Mouse (Mus musculus) gastrocnemius, adult 18-20 months (tissue): ENCODE measurements around the gene Bicc1. TPM values are rescaled to one million over a fixed set of nuclear protein-coding genes. Genes with fewer than 3 reads are reported as not detected.

Source experiments
- DNase-seq: peaks from one replicate; pipeline ENCODE4 v3.0.0; 2021; ENCODE audit warnings: low spot score
- total RNA-seq, 2 experiments: library from RNA; stranded (reverse); gene quantifications; 2 replicates each; pipeline ENCODE4 v1.2.3; 2021

Gene Bicc1
- total RNA-seq, 2 experiments from 2014 or later = 7.2 to 8.2 TPM

DNA sequence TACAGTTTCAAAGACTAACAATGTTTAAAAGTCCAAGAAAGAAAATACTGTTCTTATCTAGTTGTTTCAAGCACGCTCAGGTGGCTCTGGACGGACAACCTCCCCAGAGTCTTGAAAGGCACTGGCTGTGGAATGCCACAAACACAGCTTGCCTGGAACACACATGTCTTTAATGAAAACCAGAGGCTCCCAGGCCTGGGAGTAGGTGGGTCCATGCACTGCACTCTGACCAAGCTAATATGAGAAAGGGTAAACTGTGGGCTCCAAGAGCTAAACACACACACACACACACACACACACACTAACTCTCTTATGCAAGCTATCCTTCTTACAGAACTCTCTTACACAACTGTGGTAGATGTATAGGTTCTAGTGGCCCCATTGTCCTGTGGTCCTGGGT, 99.2 kb downstream of the Bicc1 start:
- DNase-seq = no peak

DNA sequence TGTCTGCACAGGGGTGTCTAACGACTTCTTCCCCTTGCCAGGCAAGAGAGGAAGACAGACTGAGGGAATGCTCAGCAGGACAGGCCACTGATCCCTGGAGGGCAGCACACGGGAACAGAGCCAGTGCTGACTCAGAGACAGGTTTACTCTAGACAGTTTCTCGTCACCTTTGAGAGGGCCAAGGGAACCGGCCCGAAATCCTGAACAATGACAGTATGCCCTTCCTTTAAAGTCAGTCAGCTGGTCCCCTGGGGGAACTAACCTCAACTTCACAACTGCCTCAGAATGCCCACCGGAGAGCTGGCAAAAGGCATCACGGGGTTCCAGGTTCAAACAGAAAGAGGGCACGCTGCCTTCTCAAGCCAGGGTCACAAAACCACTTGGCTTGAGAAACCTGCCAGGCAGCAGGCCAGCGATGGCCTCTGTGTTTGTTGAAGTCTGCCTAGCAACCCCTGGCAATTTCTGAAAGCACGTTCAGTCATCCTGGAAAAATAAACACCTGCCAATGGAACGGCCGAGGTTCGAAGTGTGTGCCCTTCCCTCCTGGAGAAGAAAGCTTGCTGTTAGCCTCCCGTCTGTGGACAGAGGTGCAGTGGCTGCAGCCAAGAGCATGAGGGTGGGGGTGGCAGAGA, 100.8 kb downstream of the Bicc1 start:
- DNase-seq = peak; percentile 77

DNA sequence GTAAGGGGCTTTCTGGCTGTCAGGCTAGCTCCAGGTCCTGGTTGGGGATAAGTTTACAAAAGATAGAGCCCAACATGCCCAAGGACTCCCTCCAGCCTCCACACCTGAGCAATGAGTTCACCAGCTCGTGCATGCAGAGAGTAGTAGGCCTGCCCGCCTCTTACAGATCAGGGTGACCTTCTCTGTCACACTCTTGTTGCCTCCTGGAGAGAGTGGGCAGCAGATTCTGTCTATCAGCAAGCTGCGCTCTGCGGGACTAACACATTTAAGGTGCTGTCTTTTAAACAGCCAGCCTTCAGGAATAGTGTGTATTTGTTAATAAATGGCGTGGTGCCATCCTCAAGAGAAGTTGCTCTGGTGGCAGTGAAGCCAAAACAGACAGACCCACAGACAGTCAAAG, 101.4 kb downstream of the Bicc1 start:
- DNase-seq = no peak

DNA sequence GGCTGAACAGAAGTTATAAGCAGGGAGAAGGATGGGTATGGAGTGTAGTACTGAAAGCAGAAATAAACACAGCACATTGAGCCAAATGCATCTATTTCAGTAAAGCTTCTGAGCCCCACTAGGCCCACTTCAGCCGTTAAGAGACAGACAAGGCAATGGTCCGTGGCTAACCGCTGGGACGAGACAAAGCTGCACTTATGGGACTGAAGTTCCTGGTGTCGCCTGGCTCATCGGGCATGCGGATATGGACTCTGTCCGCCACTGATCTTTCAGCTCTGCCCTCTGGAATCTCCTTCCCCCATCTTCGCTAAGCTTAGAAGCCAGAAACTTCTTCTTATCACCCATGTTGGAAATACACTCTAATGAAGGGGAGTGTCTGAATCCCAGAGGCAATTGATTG, 106.8 kb downstream of the Bicc1 start:
- no peak for DNase-seq

DNA sequence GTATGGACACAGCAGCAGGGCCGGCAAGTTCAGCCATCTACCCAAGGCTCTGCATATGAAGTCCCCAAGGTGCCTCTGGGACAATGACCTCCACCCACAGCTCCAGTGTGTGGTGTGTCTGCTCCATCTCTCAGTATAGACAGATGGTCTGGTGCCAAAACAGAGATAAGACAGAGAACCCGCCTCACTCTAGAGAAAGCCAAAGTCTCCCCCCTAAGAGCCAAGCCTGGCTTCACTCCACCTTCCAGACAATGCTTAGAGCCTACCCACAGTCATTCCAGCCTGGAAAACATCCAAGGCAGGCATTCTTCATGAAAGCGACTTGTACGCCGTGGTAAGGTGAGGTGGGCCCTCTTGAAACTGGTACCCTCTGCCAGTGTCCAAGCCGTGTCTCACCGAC, 107.3 kb downstream of the Bicc1 start:
- no peak for DNase-seq

DNA sequence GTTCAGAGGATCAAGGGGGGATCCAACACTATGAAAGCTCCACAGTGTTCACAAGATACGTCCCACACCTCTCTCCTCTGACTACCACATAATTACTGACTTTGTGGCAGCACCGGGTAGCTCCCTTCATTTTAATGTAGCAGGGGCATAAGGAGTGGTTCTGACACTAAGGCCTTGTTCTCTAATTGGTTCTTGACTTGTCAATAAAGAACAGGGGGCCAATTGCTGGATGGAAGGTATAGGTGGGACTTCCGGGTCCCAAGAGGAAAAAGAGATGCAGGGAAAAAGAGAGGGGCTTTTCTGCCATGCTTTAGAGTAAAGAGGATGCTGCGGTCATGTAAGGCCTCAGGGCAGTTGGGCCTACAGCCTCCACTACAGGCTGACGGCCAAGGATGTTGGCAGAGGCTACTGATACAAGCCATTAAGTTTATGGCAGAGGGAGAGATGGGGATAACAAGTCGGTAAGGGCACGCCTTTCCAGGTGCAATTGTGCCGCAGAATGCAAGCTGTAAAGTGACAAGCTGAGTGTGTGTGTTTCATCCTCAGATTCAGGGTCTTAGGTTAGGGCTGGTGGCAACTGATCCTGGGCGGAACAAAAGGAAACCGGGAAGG, 108.7 kb downstream of the Bicc1 start:
- DNase-seq = no peak

DNA sequence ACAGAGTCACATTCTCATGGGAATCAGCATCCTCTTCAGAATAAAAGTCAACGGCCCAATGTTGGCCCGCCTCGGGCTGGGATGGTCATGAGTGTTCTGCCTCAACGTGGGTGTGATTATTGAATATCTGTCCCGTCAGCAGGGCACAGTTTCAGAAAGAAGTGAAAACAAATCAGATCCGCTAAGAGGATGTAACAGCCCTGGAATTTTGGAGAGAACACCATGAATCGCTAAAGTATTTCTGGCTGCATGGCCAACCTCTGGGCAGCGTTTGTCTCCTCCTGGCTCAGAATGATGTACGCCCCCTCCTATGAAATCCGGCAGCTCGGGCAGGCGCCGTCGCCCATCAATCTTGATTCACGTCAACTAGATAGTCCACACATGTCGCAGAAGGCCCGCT, 110.2 kb downstream of the Bicc1 start:
- DNase-seq = peak; percentile 70

DNA sequence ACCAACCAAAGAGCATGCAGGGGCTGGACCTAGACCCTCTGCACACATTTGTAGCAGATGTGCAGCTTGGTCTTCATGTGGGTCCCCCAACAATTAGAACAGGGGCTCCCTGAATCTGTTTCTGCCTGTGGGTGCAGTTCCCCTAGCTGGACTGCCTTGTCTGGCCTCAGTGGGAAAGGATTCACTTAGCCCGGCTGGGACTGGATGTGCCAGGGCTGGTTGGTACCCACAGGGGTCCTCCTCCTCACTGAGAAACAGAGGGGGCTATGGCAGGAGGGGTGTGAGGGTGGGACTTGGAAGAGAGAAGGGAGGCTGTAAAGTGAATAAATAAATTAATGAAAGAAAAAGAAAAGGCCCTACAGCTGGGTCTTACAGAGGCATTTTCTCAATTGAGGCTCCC, 115.1 kb downstream of the Bicc1 start:
- DNase-seq = no peak

DNA sequence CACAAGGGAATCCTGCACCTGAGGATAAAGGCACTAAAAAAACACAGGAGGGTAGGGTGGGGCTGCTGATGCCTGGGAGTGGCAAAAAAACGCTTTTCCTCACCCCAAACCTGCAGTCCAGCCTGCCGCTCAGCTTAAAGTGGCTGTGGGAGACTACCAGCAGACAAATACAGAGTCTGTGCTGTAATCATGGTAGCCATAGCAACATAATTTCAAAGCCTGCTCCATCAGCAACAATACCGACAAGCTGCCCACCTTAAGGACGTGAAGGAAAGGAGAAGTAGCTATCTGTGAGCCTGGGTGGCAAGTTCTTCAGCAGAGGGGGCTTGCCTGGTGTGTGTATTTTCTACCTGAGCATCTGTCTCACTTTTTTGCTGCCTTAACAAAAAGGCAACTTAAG, 117.6 kb downstream of the Bicc1 start:
- DNase-seq = no peak

DNA sequence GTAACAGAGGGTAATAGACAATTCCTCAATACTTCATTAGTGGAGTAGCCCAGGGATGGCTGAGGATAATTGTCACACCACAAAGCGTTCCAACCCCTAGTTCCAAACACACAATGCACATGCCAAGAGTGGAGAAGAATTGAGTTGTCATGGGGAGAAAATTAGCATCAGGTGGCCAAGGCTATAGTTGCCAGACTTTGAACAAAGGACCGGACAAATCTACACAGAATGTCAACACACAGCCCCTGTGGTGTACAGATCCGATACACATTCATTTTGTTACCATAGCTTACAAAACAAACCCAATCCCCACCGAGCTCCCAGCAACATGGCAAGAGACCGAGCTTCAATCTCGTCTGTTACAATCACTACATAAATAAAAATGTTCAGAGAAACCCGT, 123.0 kb downstream of the Bicc1 start:
- DNase-seq = no peak

DNA sequence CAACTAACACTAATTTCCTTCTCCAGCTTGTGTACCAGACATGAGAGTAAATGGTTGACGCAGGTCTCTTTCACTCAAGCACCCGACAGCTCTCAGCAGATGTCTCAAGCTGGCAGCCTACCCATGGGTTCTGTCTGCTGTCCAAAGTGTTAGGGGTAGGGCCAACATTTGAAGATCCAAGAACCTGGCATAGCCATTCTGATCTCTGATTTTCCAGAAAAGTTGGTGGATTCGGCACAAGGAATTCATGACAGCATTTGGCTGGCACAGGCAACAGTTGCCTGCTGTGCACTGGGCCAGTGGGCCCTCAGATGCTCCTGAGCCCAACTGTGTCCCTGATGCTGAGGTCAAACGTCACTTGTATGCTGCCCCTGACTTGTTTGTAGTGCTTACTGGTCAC, 130.5 kb downstream of the Bicc1 start:
- DNase-seq = no peak

DNA sequence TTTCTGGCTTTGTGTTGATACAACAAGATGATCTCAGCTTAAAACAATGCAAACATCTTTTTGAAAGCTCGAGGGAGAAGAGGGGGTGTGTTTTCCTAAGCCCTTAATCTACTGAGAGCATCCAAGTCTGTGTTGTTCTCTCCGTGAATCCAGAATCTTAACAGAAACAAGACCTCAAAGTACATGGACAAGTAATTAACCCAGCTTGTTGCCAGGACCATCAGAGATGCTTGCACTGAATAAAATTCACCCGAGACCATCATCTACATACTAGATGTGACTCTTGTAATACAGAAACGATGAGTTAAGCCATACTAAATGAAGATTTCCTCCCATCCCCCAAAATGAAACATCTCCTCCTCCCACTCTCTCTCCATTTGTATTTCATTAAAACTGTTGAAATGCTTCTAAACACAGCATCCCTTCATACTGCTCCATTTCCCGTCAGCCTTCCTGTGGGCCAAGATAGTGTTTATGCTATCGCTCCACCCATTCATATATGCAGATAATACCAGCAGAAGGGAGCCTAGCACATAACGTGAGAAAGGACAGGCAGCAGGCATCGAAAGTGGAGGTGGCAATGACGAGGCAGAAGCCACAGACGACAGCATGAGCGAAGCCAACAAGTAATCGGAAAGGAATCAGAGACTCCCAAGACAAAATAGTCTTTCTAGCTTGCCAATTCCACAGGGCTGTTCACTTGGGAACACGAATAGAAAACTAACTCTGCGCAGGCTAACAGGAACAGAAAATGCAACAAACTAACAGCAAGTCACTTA, 131.2 kb downstream of the Bicc1 start:
- DNase-seq = peak; percentile 46

DNA sequence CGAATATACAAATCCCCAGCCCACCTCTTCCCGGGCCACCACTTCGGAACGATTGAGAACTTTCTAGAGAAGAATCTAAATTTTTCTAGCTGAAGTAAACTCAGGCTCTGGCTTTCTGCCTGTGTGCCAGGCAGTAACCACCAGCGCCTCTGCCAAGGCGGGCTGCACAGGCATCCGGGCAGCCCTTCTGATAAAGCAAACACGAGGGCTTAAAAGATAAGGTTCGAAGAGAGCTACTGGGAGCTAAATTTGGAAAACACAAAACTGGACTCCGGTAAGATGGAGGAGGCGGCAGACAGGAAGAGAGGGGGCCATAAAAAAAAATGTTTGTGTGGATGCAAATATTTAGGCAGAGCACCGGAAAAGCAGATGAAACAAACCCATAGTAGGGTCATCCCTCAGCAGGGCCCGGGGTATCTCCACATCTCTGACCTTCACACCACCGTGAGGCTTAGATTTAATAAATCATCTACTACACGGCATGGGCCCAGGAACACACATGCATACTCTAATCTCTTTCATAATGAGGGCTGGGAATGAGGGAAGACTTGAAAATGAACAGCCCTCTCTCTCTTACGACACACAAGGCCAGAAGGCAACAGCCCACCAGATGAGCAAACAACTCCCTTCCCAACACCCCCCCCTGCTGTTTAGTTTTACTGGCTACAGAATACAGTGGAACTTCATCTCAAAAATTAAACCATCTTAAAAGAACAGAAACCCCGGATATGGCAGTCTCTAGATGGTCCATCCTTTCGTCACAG, 134.2 kb downstream of the Bicc1 start:
- DNase-seq = no peak

DNA sequence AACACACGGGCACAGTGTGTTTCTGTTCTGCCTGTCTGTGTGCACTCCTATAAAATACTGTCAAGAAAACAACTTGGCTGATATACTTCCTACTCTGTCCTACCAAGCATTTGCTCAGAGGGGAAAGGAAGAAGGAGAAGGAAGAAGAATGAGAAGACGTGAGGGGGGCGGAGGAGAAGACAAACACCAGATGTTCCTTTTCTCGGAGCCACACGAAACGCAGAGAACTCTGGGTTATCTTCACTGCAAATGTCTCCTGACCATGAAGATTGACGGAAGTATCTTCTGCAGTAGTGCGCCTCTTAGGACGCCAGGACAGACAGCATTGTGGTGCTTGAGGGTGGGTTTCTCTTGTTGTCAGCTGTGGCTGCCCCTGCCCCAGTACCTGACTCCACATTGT, 134.8 kb downstream of the Bicc1 start:
- no peak for DNase-seq

DNA sequence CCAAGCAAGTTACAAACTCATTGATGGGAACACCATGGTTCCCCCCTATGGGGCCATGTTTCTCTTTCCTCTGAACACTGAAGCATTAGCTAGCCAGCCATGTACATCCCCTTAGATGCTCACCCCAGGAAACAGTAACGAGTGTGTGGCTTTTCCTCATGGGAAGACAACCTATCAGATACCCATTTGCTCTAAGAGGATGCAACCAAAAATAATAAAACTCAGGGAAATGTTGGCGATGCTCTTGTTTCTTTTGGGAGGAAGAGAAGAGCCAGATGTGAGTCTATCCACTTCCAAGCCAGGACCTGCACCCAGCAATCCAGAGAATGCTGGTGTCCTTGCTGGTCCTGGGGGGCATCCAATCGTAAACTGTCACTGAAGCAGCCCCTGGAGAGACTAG, 136.0 kb downstream of the Bicc1 start:
- no peak for DNase-seq

DNA sequence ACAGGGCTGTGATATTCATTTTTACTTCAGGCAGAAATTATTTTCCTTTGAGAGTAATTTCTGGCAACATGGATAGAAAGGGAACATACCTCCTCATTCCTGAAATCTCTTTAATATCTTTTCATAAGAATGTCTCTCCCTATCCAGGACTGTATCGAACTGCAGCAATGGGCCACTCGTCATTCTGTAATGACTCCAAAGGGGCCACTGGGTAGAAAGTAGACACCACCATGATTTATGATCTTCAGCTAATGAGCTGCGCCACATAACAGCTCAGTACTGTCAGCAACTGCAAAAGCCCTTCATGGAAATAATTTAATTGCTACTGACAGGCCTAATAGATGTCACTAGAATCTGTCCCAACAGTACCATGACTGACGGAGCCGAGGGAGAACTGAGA, 139.0 kb downstream of the Bicc1 start:
- DNase-seq = no peak

DNA sequence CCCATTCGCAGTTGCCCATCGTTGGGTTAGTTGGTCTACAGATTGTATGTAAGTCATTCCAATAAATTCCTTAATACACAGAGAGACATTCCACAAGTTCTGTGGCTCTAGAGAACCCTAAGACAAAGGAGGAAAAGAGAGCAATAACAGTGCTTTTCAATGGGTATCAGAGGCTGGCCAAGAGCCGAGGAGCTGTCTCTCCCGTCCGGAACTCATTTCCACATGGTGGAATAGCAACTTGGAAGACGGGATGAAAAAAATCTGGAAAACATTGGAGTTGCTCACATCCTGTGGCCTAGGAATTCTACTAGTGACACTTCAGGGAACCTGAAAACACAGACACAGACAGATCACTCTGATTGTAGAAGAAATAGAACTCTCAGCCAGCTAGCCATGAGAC, 139.7 kb downstream of the Bicc1 start:
- DNase-seq = peak; percentile 43

DNA sequence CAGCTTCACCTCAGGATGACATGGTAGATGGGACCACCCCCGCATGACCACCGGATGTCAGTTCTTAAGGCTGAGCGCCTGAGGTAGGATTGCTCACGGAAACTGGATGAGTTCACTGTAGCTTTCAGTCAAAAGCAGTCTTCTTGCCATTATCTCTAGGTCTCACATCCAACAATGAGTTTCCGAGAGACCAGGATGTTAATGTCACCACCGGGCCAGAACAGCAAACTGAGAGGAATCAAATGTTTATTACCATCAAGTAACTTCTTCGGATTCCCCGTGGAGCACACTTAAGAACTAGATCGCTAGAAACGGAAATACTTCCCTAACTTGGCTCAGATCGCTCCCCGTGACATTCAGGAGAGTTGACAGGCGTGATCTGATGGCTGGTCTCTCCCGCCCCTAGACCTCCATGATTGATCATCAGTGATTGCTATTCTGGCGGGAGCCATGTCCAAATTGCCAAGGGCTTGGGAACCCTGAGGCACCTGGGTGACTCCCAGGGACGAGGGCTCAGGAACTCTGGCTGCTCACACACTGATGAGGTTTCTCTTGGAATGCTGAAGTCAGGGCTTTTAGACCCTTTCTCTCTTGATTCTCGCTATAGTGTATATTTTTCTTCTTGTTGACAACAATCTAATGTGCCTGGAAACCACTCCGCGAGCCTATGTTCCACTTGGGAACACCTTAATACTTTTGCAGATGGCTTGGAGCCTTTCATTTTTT, 149.6 kb downstream of the Bicc1 start:
- no peak for DNase-seq

DNA sequence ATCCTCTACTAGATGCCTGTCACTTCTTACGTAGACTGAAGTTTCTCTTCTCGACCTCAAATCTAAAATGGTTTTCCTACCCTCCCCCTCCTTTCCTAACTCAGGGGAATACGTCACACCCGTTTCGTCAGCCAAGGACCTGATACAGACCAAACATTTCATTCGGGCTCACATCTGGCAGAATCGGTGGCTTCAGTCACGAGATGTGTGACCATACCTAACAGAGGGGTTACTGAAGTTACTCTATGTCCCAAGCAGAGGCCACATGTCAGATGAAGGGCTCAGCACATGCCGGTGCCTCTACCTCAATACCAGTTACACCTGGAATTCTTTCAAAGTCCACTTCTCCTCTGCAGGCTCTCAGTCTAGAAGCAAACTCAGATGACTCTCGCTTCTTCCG, 150.8 kb downstream of the Bicc1 start:
- DNase-seq = no peak

DNA sequence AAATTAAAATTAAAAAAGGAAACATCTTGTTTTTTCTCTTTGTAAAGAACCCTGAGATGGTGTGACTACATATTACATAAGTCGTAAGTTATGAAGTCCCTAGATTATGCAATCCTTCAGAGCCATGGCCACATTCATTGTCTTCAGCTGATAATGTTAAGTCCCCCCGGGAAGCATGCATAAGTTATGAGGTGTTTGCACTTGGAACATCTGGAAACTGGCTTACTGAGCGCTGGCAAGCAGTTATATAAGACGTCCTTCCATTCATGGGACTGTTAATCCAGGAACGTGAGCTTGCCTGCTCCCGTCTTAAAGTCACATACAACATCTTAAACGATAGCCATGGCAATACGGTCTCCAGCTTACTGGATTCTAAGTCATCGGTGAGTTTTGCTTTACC, 151.5 kb downstream of the Bicc1 start:
- DNase-seq = peak; percentile 57

DNA sequence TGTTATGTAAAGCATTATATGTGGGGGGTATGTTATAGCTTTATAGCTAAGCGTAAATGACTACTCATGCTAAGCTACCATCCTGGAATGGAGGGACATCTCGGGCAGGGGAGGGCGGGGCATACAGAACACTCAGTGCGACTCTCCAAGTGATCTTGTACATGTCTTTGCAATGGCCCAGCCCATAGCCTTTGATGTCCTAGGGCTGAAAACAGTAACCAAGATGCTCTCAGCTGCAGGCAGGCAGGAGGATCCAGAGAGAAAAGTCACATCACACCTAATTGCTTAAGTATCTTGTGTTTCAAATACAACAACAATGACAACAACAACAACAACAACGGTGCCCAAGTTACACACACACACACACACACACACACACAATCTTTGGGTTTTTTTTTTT, 152.0 kb downstream of the Bicc1 start:
- no peak for DNase-seq

DNA sequence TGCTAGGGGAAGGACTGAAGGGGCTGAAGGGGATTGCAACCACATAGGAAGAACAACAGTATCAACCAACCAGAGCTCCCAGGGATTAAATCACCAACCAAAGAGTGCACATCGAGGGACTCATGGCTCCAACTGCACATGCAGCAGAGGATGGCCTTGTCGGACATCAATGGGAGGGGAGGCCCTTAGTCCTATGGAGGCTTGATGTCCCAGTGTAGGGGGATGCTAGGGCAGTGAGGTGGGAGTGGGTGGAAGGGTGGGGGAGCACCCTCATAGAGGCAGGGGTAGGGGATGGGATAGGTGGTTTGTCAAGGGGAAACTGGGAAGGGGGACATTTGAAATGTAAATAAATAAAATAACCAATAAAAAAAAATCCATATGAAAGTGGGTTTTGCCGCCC, 152.5 kb downstream of the Bicc1 start:
- no peak for DNase-seq
